Mouse (Mus musculus) kidney, adult 9 months (tissue): ENCODE data around the gene Trp53bp1.
A peak's percentile ranks its signal among the peaks of the same experiment; 100 is the strongest.

Experiments used
- DNase-seq: peaks from one replicate; pipeline ENCODE4 v3.0.0; 2022

Trp53bp1 gene

GRCm38 (mm10) chr2:121244099-121244498 is 27.1 kb downstream of the Trp53bp1 start:
- DNase-seq = no peak

GRCm38 (mm10) chr2:121239426-121239825 is 31.8 kb downstream of the Trp53bp1 start:
- DNase-seq = no peak

GRCm38 (mm10) chr2:121235460-121236072 is 35.6 kb downstream of the Trp53bp1 start:
- no peak for DNase-seq

GRCm38 (mm10) chr2:121228135-121228534 is 43.1 kb downstream of the Trp53bp1 start:
- no peak for DNase-seq

GRCm38 (mm10) chr2:121223010-121223409 is 48.2 kb downstream of the Trp53bp1 start:
- no peak for DNase-seq

- DNase-seq = no peak
These were observed 51.2 kb downstream of the Trp53bp1 start for GRCm38 (mm10) chr2:121219994-121220393.

GRCm38 (mm10) chr2:121219177-121219576 is 52.0 kb downstream of the Trp53bp1 start:
- DNase-seq = no peak

- peak; percentile 56 for DNase-seq
These were observed 56.7 kb downstream of the Trp53bp1 start for GRCm38 (mm10) chr2:121214491-121214890.

GRCm38 (mm10) chr2:121206541-121206940 is 64.7 kb downstream of the Trp53bp1 start:
- DNase-seq = no peak

GRCm38 (mm10) chr2:121204276-121204675 is 66.9 kb downstream of the Trp53bp1 start:
- no peak for DNase-seq

GRCm38 (mm10) chr2:121195466-121195865 is 75.7 kb downstream of the Trp53bp1 start:
- no peak for DNase-seq

- no peak for DNase-seq
These were observed 82.7 kb downstream of the Trp53bp1 start for GRCm38 (mm10) chr2:121188530-121188929.

GRCm38 (mm10) chr2:121184142-121184541 is 87.1 kb downstream of the Trp53bp1 start:
- no peak for DNase-seq

- DNase-seq = no peak
These were observed 87.8 kb downstream of the Trp53bp1 start for GRCm38 (mm10) chr2:121183431-121183830.

- no peak for DNase-seq
These were observed 92.3 kb downstream of the Trp53bp1 start for GRCm38 (mm10) chr2:121178828-121179479.

GRCm38 (mm10) chr2:121170980-121171742 is 100.0 kb downstream of the Trp53bp1 start, which contains the start of gene Zscan29:
TSS of gene Zscan29 (minus strand) at chr2:121171125.
- DNase-seq = peak; percentile 87

- DNase-seq = peak; percentile 75
These were observed 100.7 kb downstream of the Trp53bp1 start, which contains the start of gene Tubgcp4 for GRCm38 (mm10) chr2:121170481-121170971. TSS of gene Tubgcp4 (plus strand) at chr2:121170654.

GRCm38 (mm10) chr2:121169902-121170301 is 101.3 kb downstream of the Trp53bp1 start:
- peak; percentile 49 for DNase-seq

GRCm38 (mm10) chr2:121169173-121169572 is 102.0 kb downstream of the Trp53bp1 start:
- no peak for DNase-seq

- no peak for DNase-seq
These were observed 118.1 kb downstream of the Trp53bp1 start for GRCm38 (mm10) chr2:121153100-121153499.

GRCm38 (mm10) chr2:121149679-121150078 is 121.5 kb downstream of the Trp53bp1 start:
- no peak for DNase-seq
